Mouse (Mus musculus): ENCODE data around the gene Stub1. TPM values are rescaled to one million over a fixed set of nuclear protein-coding genes. Genes with fewer than 3 reads are reported as not detected.
A peak's percentile ranks its signal among the peaks of the same experiment; 100 is the strongest.

Stub1 gene
- total RNA-seq, 2 experiments from 2014 or later: 15.0 to 18.8 TPM

- no peak for ATAC-seq (replicated peaks; ENCODE audit: low FRiP score, poor library complexity, severe bottlenecking)
These were observed 37.6 kb downstream of the Stub1 start, which contains the start of gene AC134908.4 for GRCm38 (mm10) chr17:25795609-25796092. TSS of gene AC134908.4 (minus strand) at chr17:25795659.

- ATAC-seq (replicated peaks; ENCODE audit: low FRiP score, poor library complexity, severe bottlenecking): no peak
These were observed 38.2 kb downstream of the Stub1 start for GRCm38 (mm10) chr17:25794998-25795397.

GRCm38 (mm10) chr17:25794197-25794596 lies 39.0 kb downstream of the Stub1 start:
- ATAC-seq (replicated peaks; ENCODE audit: low FRiP score, poor library complexity, severe bottlenecking): no peak

- peak; percentile 42; the same call in 1 of the 2 replicates for ATAC-seq (replicated peaks; ENCODE audit: low FRiP score, poor library complexity, severe bottlenecking)
These were observed 40.6 kb downstream of the Stub1 start, which contains the start of gene Fam173a for GRCm38 (mm10) chr17:25792615-25793014. TSS of gene Fam173a (minus strand) at chr17:25792901.

- ATAC-seq (replicated peaks; ENCODE audit: low FRiP score, poor library complexity, severe bottlenecking): peak; percentile 77
These were observed 41.2 kb downstream of the Stub1 start for GRCm38 (mm10) chr17:25791843-25792527.

- no peak for ATAC-seq (replicated peaks; ENCODE audit: low FRiP score, poor library complexity, severe bottlenecking)
These were observed 41.8 kb downstream of the Stub1 start for GRCm38 (mm10) chr17:25791320-25791842.

GRCm38 (mm10) chr17:25786781-25787504 lies 46.3 kb downstream of the Stub1 start:
- ATAC-seq (replicated peaks; ENCODE audit: low FRiP score, poor library complexity, severe bottlenecking): no peak

GRCm38 (mm10) chr17:25786280-25786679 lies 46.9 kb downstream of the Stub1 start, which contains the start of gene Ccdc78:
TSS of gene Ccdc78 (plus strand) at chr17:25786580.
- ATAC-seq (replicated peaks; ENCODE audit: low FRiP score, poor library complexity, severe bottlenecking): no peak

GRCm38 (mm10) chr17:25785281-25785745 lies 47.9 kb downstream of the Stub1 start, which contains the start of gene Haghl:
TSS of gene Haghl (minus strand) at chr17:25785673.
- ATAC-seq (replicated peaks; ENCODE audit: low FRiP score, poor library complexity, severe bottlenecking): peak; percentile 86

- ATAC-seq (replicated peaks; ENCODE audit: low FRiP score, poor library complexity, severe bottlenecking): no peak
These were observed 49.2 kb downstream of the Stub1 start for GRCm38 (mm10) chr17:25783861-25784574.

GRCm38 (mm10) chr17:25783086-25783485 lies 50.1 kb downstream of the Stub1 start:
- ATAC-seq (replicated peaks; ENCODE audit: low FRiP score, poor library complexity, severe bottlenecking): no peak

- ATAC-seq (replicated peaks; ENCODE audit: low FRiP score, poor library complexity, severe bottlenecking): no peak
These were observed 51.9 kb downstream of the Stub1 start for GRCm38 (mm10) chr17:25781339-25781738.

Other genes starting within 250 kb of the Stub1 start
- not detected in 2 replicates for gene Gng13, start 116.2 kb downstream of the Stub1 start, total RNA-seq (2015; ENCODE audit: low replicate concordance)
- 0.70 TPM in 1 of 2 replicates, not detected in the other for gene Gng13, start 116.2 kb downstream of the Stub1 start, total RNA-seq (2017; ENCODE audit: low replicate concordance)
- 7.7 and 8.6 TPM in 2 replicates for gene Chtf18, start 106.0 kb downstream of the Stub1 start, total RNA-seq (2015; ENCODE audit: low replicate concordance)
- 7.6 and 11.8 TPM in 2 replicates for gene Chtf18, start 106.0 kb downstream of the Stub1 start, total RNA-seq (2017; ENCODE audit: low replicate concordance)
- gene Rpusd1, start 105.7 kb downstream of the Stub1 start, total RNA-seq (2015; ENCODE audit: low replicate concordance): 4.2 and 6.5 TPM in 2 replicates
- gene Rpusd1, start 105.7 kb downstream of the Stub1 start, total RNA-seq (2017; ENCODE audit: low replicate concordance): 1.4 TPM in 2 replicates
- not detected in 2 replicates for gene Mslnl, start 97.4 kb downstream of the Stub1 start, total RNA-seq (2015; ENCODE audit: low replicate concordance)
- not detected in 2 replicates for gene Mslnl, start 97.4 kb downstream of the Stub1 start, total RNA-seq (2017; ENCODE audit: low replicate concordance)
- gene Msln, start 79.0 kb downstream of the Stub1 start, total RNA-seq (2015; ENCODE audit: low replicate concordance): not detected in 2 replicates
- not detected in 2 replicates for gene Msln, start 79.0 kb downstream of the Stub1 start, total RNA-seq (2017; ENCODE audit: low replicate concordance)
- 3.5 and 5.9 TPM in 2 replicates for gene Narfl, start 59.6 kb downstream of the Stub1 start, total RNA-seq (2015; ENCODE audit: low replicate concordance)
- 6.2 and 7.8 TPM in 2 replicates for gene Narfl, start 59.6 kb downstream of the Stub1 start, total RNA-seq (2017; ENCODE audit: low replicate concordance)
- gene Haghl, start 47.7 kb downstream of the Stub1 start, total RNA-seq (2015; ENCODE audit: low replicate concordance): 2.9 TPM in 1 of 2 replicates, not detected in the other
- gene Haghl, start 47.7 kb downstream of the Stub1 start, total RNA-seq (2017; ENCODE audit: low replicate concordance): 1.9 and 3.1 TPM in 2 replicates
- gene Ccdc78, start 46.8 kb downstream of the Stub1 start, total RNA-seq (2015; ENCODE audit: low replicate concordance): not detected in 2 replicates
- gene Ccdc78, start 46.8 kb downstream of the Stub1 start, total RNA-seq (2017; ENCODE audit: low replicate concordance): not detected in 2 replicates
- 14.8 and 24.9 TPM in 2 replicates for gene Fam173a, start 40.5 kb downstream of the Stub1 start, total RNA-seq (2015; ENCODE audit: low replicate concordance)
- 7.7 and 9.6 TPM in 2 replicates for gene Fam173a, start 40.5 kb downstream of the Stub1 start, total RNA-seq (2017; ENCODE audit: low replicate concordance)
- not detected in 2 replicates for gene AC134908.4, start 37.7 kb downstream of the Stub1 start, total RNA-seq (2015; ENCODE audit: low replicate concordance)
- gene AC134908.4, start 37.7 kb downstream of the Stub1 start, total RNA-seq (2017; ENCODE audit: low replicate concordance): not detected in 2 replicates
- 1.3 and 2.9 TPM in 2 replicates for gene Metrn, start 36.3 kb downstream of the Stub1 start, total RNA-seq (2015; ENCODE audit: low replicate concordance)
- gene Metrn, start 36.3 kb downstream of the Stub1 start, total RNA-seq (2017; ENCODE audit: low replicate concordance): 3.2 TPM in 2 replicates
- not detected in 2 replicates for gene Fbxl16, start 24.3 kb downstream of the Stub1 start, total RNA-seq (2015; ENCODE audit: low replicate concordance)
- gene Fbxl16, start 24.3 kb downstream of the Stub1 start, total RNA-seq (2017; ENCODE audit: low replicate concordance): 0.17 TPM in 1 of 2 replicates, not detected in the other
- 0.38 and 0.42 TPM in 2 replicates for gene Wdr24, start 9.8 kb downstream of the Stub1 start, total RNA-seq (2015; ENCODE audit: low replicate concordance)
- 4.9 and 6.0 TPM in 2 replicates for gene Wdr24, start 9.8 kb downstream of the Stub1 start, total RNA-seq (2017; ENCODE audit: low replicate concordance)
- 0.84 and 2.1 TPM in 2 replicates for gene Jmjd8, start 4.5 kb downstream of the Stub1 start, total RNA-seq (2015; ENCODE audit: low replicate concordance)
- gene Jmjd8, start 4.5 kb downstream of the Stub1 start, total RNA-seq (2017; ENCODE audit: low replicate concordance): 3.9 and 6.7 TPM in 2 replicates
- not detected in 2 replicates for gene Rhbdl1, start 3.9 kb upstream of the Stub1 start, total RNA-seq (2015; ENCODE audit: low replicate concordance)
- 4.7 TPM in 1 of 2 replicates, not detected in the other for gene Rhbdl1, start 3.9 kb upstream of the Stub1 start, total RNA-seq (2017; ENCODE audit: low replicate concordance)
- 0.84 TPM in 1 of 2 replicates, not detected in the other for gene Gm20683, start 8.4 kb upstream of the Stub1 start, total RNA-seq (2015; ENCODE audit: low replicate concordance)
- 2.6 TPM in 1 of 2 replicates, not detected in the other for gene Gm20683, start 8.4 kb upstream of the Stub1 start, total RNA-seq (2017; ENCODE audit: low replicate concordance)
- 3.3 and 9.8 TPM in 2 replicates for gene Rhot2, start 11.4 kb upstream of the Stub1 start, total RNA-seq (2015; ENCODE audit: low replicate concordance)
- 19.7 and 28.6 TPM in 2 replicates for gene Rhot2, start 11.4 kb upstream of the Stub1 start, total RNA-seq (2017; ENCODE audit: low replicate concordance)
- 12.5 and 17.6 TPM in 2 replicates for gene Wdr90, start 28.1 kb upstream of the Stub1 start, total RNA-seq (2015; ENCODE audit: low replicate concordance)
- 10.0 and 12.7 TPM in 2 replicates for gene Wdr90, start 28.1 kb upstream of the Stub1 start, total RNA-seq (2017; ENCODE audit: low replicate concordance)
- 9.4 and 9.8 TPM in 2 replicates for gene Mcrip2, start 35.4 kb upstream of the Stub1 start, total RNA-seq (2015; ENCODE audit: low replicate concordance)
- 1.7 and 8.0 TPM in 2 replicates for gene Mcrip2, start 35.4 kb upstream of the Stub1 start, total RNA-seq (2017; ENCODE audit: low replicate concordance)
- 7.3 and 9.4 TPM in 2 replicates for gene Mettl26, start 41.7 kb upstream of the Stub1 start, total RNA-seq (2015; ENCODE audit: low replicate concordance)
- 3.7 and 5.3 TPM in 2 replicates for gene Mettl26, start 41.7 kb upstream of the Stub1 start, total RNA-seq (2017; ENCODE audit: low replicate concordance)
- not detected in 2 replicates for gene Wfikkn1, start 47.5 kb upstream of the Stub1 start, total RNA-seq (2015; ENCODE audit: low replicate concordance)
- gene Wfikkn1, start 47.5 kb upstream of the Stub1 start, total RNA-seq (2017; ENCODE audit: low replicate concordance): 1.0 TPM in 1 of 2 replicates, not detected in the other
- 2.3 and 6.7 TPM in 2 replicates for gene Rab40c, start 86.3 kb upstream of the Stub1 start, total RNA-seq (2015; ENCODE audit: low replicate concordance)
- 1.2 and 1.5 TPM in 2 replicates for gene Rab40c, start 86.3 kb upstream of the Stub1 start, total RNA-seq (2017; ENCODE audit: low replicate concordance)
- 1,336 and 1,664 TPM in 2 replicates for gene Pigq, start 111.5 kb upstream of the Stub1 start, total RNA-seq (2015; ENCODE audit: low replicate concordance)
- 1,480 and 1,728 TPM in 2 replicates for gene Pigq, start 111.5 kb upstream of the Stub1 start, total RNA-seq (2017; ENCODE audit: low replicate concordance)
- gene Nhlrc4, start 111.6 kb upstream of the Stub1 start, total RNA-seq (2015; ENCODE audit: low replicate concordance): 49.2 and 66.7 TPM in 2 replicates
- gene Nhlrc4, start 111.6 kb upstream of the Stub1 start, total RNA-seq (2017; ENCODE audit: low replicate concordance): 40.7 and 62.0 TPM in 2 replicates
- gene A930017K11Rik, start 119.2 kb upstream of the Stub1 start, total RNA-seq (2015; ENCODE audit: low replicate concordance): not detected in 2 replicates
- not detected in 2 replicates for gene A930017K11Rik, start 119.2 kb upstream of the Stub1 start, total RNA-seq (2017; ENCODE audit: low replicate concordance)
- 1.2 and 1.5 TPM in 2 replicates for gene Capn15, start 152.4 kb upstream of the Stub1 start, total RNA-seq (2015; ENCODE audit: low replicate concordance)
- gene Capn15, start 152.4 kb upstream of the Stub1 start, total RNA-seq (2017; ENCODE audit: low replicate concordance): 1.4 and 2.4 TPM in 2 replicates
- not detected in 2 replicates for gene Rab11fip3, start 236.2 kb upstream of the Stub1 start, total RNA-seq (2015; ENCODE audit: low replicate concordance)
- 0.17 and 0.42 TPM in 2 replicates for gene Rab11fip3, start 236.2 kb upstream of the Stub1 start, total RNA-seq (2017; ENCODE audit: low replicate concordance)